Comparison of ENCODE assay signal across 36 mouse cellular contexts in the genomic region with DNA sequence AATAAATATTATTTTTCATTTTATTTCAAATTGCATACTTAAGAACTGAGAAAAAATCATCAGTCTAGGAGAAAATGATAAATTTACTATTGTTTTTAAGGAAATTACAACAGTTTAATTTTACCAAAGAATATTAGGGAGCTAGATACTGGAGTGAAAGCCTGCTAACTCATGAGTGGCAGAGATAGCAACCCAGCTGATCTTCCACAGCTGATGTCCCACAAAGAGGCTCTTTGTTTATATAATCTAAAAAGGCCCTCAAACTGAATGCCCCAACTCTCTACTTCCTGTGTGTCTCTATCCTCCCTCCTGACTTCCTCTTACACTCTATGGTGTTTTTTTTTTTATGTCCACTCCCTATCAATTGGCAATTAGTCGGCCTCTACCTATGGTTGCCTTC.
"Had no signal": no experiment of that assay in that cellular context is flagged by ENCODE, and none has a peak within 500 bp of the region (broad histone marks: within the 10 kb centered on the region; RNA-seq: fewer than 3 reads in every experiment).

No protein-coding gene starts in this region.

- H3K27me3 ChIP-seq: heart, embryonic 12.5 days; heart, embryonic 13.5 days; heart, embryonic 15.5 days; hindbrain, embryonic 12.5 days; hindbrain, embryonic 13.5 days; hindbrain, embryonic 15.5 days; intestine, embryonic 15.5 days; kidney, embryonic 15.5 days had no signal

- DNase-seq: heart, postnatal 10 days; heart, postnatal 14 days; heart, postnatal 36 days; heart, postnatal 4 days; kidney, adult 11 months; kidney, adult 18-20 months; kidney, adult 2 months; kidney, adult 8-10 months; kidney, adult 9 months; kidney, postnatal 10 days; kidney, postnatal 14 days; kidney, postnatal 25 days; kidney, postnatal 36 days; kidney, postnatal 4 days; layer of hippocampus, adult 9-11 months; layer of hippocampus, postnatal 36 days had no signal

- H3K4me3 ChIP-seq: heart, embryonic 10.5 days; heart, embryonic 12.5 days; heart, embryonic 13.5 days; heart, embryonic 15.5 days; hindbrain, embryonic 10.5 days; hindbrain, embryonic 12.5 days; hindbrain, embryonic 13.5 days; hindbrain, embryonic 15.5 days; intestine, embryonic 15.5 days; kidney, embryonic 15.5 days; layer of hippocampus, adult 2 months; left cerebral cortex, adult 2 months had no signal

- H3K4me2 ChIP-seq: heart, embryonic 11.5 days; heart, embryonic 12.5 days; heart, embryonic 13.5 days; heart, embryonic 15.5 days; hindbrain, embryonic 12.5 days; hindbrain, embryonic 13.5 days; hindbrain, embryonic 14.5 days; hindbrain, embryonic 15.5 days; intestine, embryonic 15.5 days; kidney, embryonic 15.5 days had no signal

- H3K9ac ChIP-seq: heart, embryonic 12.5 days; heart, embryonic 13.5 days; heart, embryonic 15.5 days; hindbrain, embryonic 12.5 days; hindbrain, embryonic 13.5 days; hindbrain, embryonic 14.5 days; hindbrain, embryonic 15.5 days; intestine, embryonic 15.5 days; kidney, embryonic 15.5 days had no signal

- H3K27ac ChIP-seq: heart, embryonic 10.5 days; heart, embryonic 13.5 days; heart, embryonic 15.5 days; hindbrain, embryonic 10.5 days; hindbrain, embryonic 12.5 days; hindbrain, embryonic 13.5 days; hindbrain, embryonic 14.5 days; hindbrain, embryonic 15.5 days; hindbrain, postnatal 0 days; intestine, embryonic 15.5 days; kidney, embryonic 15.5 days; kidney, postnatal 0 days; layer of hippocampus, adult 2 months; left cerebral cortex, adult 2 months had no signal

- H3K9me3 ChIP-seq: heart, embryonic 10.5 days; heart, embryonic 12.5 days; heart, embryonic 15.5 days; hindbrain, embryonic 10.5 days; hindbrain, embryonic 12.5 days; hindbrain, embryonic 13.5 days; hindbrain, embryonic 15.5 days; intestine, embryonic 15.5 days; kidney, embryonic 15.5 days had no signal

- H3K4me1 ChIP-seq: heart, embryonic 10.5 days; heart, embryonic 12.5 days; heart, embryonic 13.5 days; heart, embryonic 15.5 days; hindbrain, embryonic 10.5 days; hindbrain, embryonic 12.5 days; hindbrain, embryonic 13.5 days; hindbrain, embryonic 15.5 days; intestine, embryonic 15.5 days; kidney, embryonic 15.5 days had no signal

- ATAC-seq: hindbrain, embryonic 16.5 days; hindbrain, postnatal 0 days; inflammation-experienced regulatory T-cells, adult 6 months; intestine, embryonic 15.5 days; intestine, embryonic 16.5 days; intestine, postnatal 0 days had no signal

- H3K36me3 ChIP-seq: heart, embryonic 10.5 days; heart, embryonic 12.5 days; heart, embryonic 13.5 days; heart, embryonic 15.5 days; hindbrain, embryonic 10.5 days; hindbrain, embryonic 12.5 days; hindbrain, embryonic 13.5 days; hindbrain, embryonic 15.5 days; intestine, embryonic 15.5 days; kidney, embryonic 15.5 days had no signal
